Mouse (Mus musculus) hindbrain, postnatal 0 days (tissue): ENCODE measurements at regions not wholly inside any gene's neighbourhood (a gene's known extent, or its start where the extent isn't known, plus 50 kb on each side); places are given as distances from the start of the nearest gene placed in this dataset.

Experiments
- ATAC-seq: fragments of 200-750 bp; cut with Nextera tagmentation; 2 replicates; pipeline ENCODE4 v1.8.0; 2017; ENCODE audit warnings: mild to moderate bottlenecking, moderate TSS enrichment, moderate library complexity
- DNase-seq: peaks from one replicate; pipeline ENCODE4 v3.0.0-alpha.2; 2015; ENCODE audit warnings: low spot score
- H3K27ac ChIP-seq: fragments of 300-500 bp; sonication (generic); 2 replicates; pipeline ENCODE4 v1.5.1; 2014; ENCODE audit warnings: mild to moderate bottlenecking
- H3K27me3 ChIP-seq: fragments of 300-500 bp; sonication (generic); 2 replicates; pipeline ENCODE4 v1.6.1; 2014; ENCODE audit warnings: low read length, mixed read lengths; ENCODE audit not compliant: insufficient read depth
- H3K36me3 ChIP-seq: fragments of 300-500 bp; sonication (generic); 2 replicates; pipeline ENCODE4 v1.6.1; 2014; ENCODE audit warnings: low read length, mixed read lengths; ENCODE audit not compliant: insufficient read depth
- H3K4me1 ChIP-seq: fragments of 300-500 bp; sonication (generic); 2 replicates; pipeline ENCODE4 v1.6.1; 2014; ENCODE audit warnings: antibody characterized with exemption, low read length, mixed read lengths; ENCODE audit not compliant: insufficient read depth
- H3K4me2 ChIP-seq: fragments of 300-500 bp; sonication (generic); 2 replicates; pipeline ENCODE4 v1.6.1; 2014; ENCODE audit warnings: low read depth, mild to moderate bottlenecking, low read length, moderate library complexity, mixed read lengths
- H3K4me3 ChIP-seq: fragments of 300-500 bp; sonication (generic); 2 replicates; pipeline ENCODE4 v1.5.1; 2014; ENCODE audit warnings: low read length
- H3K9ac ChIP-seq: fragments of 300-500 bp; sonication (generic); replicated peaks from 2 replicates; pipeline ENCODE4 v1.6.1; 2014; ENCODE audit warnings: mild to moderate bottlenecking, low read length, moderate library complexity, mixed read lengths
- H3K9me3 ChIP-seq: fragments of 300-500 bp; sonication (generic); 2 replicates; pipeline ENCODE4 v1.6.1; 2016; ENCODE audit warnings: low read length, mixed read lengths
- CTCF ChIP-seq: IDR thresholded peaks from 2 replicates; pipeline ENCODE4 v1.5.1; 2016; ENCODE audit warnings: antibody characterized with exemption, control low read depth, low read depth
- WGBS: fragments of 180-500 bp; shearing (Covaris S2); extraction: QIAGEN DNeasy Blood & Tissue Kit; methylation state at CpG from one replicate; pipeline ENCODE4 v1.1.7; 2014; 5-methylcytosine and 5-hydroxymethylcytosine counted together

DNA sequence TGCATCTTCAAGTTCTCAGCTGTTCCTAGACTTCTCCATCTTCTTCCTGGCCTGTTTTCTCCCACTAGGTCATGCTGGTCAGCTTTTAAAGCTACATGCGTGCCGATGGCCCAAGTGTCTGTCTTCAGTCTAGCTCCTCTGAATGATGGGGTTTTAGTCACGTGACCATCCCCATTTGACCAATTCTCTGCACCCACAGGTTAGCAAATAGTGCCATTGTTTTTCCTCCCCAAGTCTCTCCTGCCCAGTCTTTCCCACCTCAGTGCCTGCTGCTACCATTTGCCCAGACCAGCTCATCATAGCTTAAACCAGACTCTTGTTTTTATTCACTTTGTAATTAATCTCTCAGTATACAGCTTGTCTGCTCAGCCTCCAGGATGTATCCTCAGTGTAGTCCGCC, 62.3 kb downstream of the Zfp706 start:
- H3K9ac ChIP-seq, result no peak overlapping the region
- peak overlapping the region; percentile 41; the same call in 1 of the 2 replicates for H3K27ac ChIP-seq
- ATAC-seq, result no peak

GRCm38 (mm10) chr15:36944556-36945171, 62.9 kb downstream of the Zfp706 start:
- Histone ChIP-seq H3K27ac (0 out of 2 replicates have a peak overlapping the region, but pooled peaks have one; percentile 77), H3K4me1 (peaks cover 23% of the 10 kb centered on the region), H3K9ac (no peak overlapping the region), H3K4me3 (no peak overlapping the region), H3K36me3 (no peaks in the 10 kb centered on the region), H3K4me2 (no peak overlapping the region), H3K9me3 (no peaks in the 10 kb centered on the region), H3K27me3 (no peaks in the 10 kb centered on the region)
- TF ChIP-seq CTCF, result no peak
- 36% methylated on average over 8 of the region's 8 CpGs for WGBS
- ATAC-seq (peak; percentile 74), DNase-seq (peak; percentile 72)

More for the DNA sequence above, 62.3 kb downstream of the Zfp706 start:
- no peaks in the 10 kb centered on the region for H3K36me3 ChIP-seq
- H3K9me3 ChIP-seq, result no peaks in the 10 kb centered on the region
- peaks cover 23% of the 10 kb centered on the region for H3K4me1 ChIP-seq
- 83% methylated on average over 4 of the region's 4 CpGs for WGBS
- no peak overlapping the region for H3K4me3 ChIP-seq
- H3K27me3 ChIP-seq, result no peaks in the 10 kb centered on the region
- DNase-seq, result no peak
- no peak overlapping the region for H3K4me2 ChIP-seq
- TF ChIP-seq CTCF, result no peak

DNA sequence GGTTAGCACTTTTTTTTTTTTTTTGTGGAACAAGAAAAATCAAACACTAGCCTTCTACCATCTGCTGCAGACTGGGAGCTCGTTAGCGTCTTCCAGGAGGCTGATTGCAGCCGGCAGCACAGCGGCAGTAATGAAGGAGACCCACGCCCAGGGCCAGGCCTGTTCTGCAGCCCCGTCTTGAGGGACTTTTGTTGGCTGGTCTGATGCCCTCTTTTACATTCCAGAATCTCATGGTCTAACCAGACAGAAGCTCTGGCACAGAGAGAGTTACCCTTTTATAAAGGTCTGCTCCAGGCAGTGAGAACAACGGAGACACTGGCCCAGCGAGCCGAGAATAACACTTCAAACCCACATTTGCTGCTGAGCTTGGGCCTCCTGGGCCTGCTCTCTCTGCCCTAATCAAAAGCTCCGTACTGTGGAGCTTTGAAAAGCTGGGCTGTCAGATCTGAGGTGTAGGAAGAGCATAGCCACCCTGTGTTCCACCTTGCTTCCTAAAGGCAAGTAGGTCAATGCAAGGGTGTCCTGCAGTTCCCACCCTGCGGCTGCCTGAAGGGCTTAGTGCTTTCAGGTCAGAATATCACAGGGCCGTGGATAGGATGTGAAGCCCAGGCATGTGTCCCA, 64.0 kb downstream of the Zfp706 start:
- Histone ChIP-seq H3K9ac (no peak overlapping the region), H3K9me3 (no peaks in the 10 kb centered on the region), H3K4me3 (no peak overlapping the region), H3K36me3 (no peaks in the 10 kb centered on the region), H3K27ac (peak overlapping the region; percentile 77), H3K4me1 (peaks cover 23% of the 10 kb centered on the region), H3K27me3 (no peaks in the 10 kb centered on the region), H3K4me2 (no peak overlapping the region)
- DNase-seq (peak; percentile 62), ATAC-seq (no peak)
- no peak for TF ChIP-seq CTCF
- 28% methylated on average over 12 of the region's 12 CpGs for WGBS

DNA sequence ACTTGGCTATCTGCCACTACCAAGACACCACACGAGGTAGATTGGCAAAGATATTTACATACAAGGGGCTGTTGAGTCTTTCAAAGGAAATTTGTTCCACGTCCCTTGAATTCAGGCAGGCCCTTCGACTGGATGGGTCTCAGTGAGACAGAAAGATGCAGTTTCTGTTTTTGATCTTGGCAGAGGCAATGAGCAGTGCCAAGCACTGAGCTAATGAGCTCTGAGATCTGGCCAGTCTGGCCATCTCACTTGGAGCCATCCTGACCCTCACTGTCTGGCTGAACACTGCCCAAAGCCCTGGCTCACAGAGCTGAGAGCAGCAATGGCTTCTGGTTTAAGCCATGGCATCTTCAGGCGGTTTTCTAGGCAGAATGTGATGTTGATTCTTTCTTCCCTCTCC, 65.3 kb downstream of the Zfp706 start:
- Histone ChIP-seq H3K4me1 (peaks cover 31% of the 10 kb centered on the region), H3K4me2 (no peak overlapping the region), H3K9me3 (no peaks in the 10 kb centered on the region), H3K27me3 (no peaks in the 10 kb centered on the region), H3K27ac (peak overlapping the region; percentile 45), H3K36me3 (no peaks in the 10 kb centered on the region), H3K9ac (no peak overlapping the region), H3K4me3 (no peak overlapping the region)
- peak; percentile 27 for DNase-seq
- WGBS, result 46% methylated on average over 4 of the region's 4 CpGs
- no peak for TF ChIP-seq CTCF
- ATAC-seq, result no peak

DNA sequence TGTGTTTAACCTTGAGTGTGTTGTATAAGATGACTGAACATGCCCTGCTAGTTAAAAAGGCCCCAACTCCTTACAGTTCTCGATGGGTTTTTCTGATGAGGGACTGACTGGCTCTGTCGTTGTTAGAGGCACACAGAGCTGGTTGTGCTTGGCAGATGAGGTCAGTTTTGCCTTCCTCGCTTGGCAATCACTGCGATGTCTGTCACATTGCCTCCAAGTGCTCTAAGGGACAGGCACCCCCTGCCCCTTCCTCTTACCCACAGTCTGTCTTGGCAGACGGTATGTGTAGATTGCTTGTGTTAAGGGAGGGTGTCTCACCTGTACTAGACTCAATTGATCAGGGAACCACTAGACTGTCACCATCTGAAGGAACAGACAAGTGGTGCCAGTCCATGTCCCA, 65.8 kb downstream of the Zfp706 start:
- Histone ChIP-seq H3K9me3 (no peaks in the 10 kb centered on the region), H3K36me3 (no peaks in the 10 kb centered on the region), H3K4me3 (no peak overlapping the region), H3K27ac (peak overlapping the region; percentile 45; the same call in 1 of the 2 replicates), H3K4me2 (no peak overlapping the region), H3K4me1 (peaks cover 31% of the 10 kb centered on the region), H3K9ac (no peak overlapping the region), H3K27me3 (no peaks in the 10 kb centered on the region)
- no peak for ATAC-seq
- WGBS, result 55% methylated on average over 5 of the region's 5 CpGs
- TF ChIP-seq CTCF, result no peak
- DNase-seq, result no peak

- no peak for TF ChIP-seq CTCF
- WGBS, result 86% methylated on average over 9 of the region's 9 CpGs
- Histone ChIP-seq H3K4me2 (no peak overlapping the region), H3K27me3 (no peaks in the 10 kb centered on the region), H3K9me3 (no peaks in the 10 kb centered on the region), H3K36me3 (no peaks in the 10 kb centered on the region), H3K4me3 (no peak overlapping the region), H3K9ac (no peak overlapping the region), H3K27ac (peak overlapping the region; percentile 96; the same call in 1 of the 2 replicates), H3K4me1 (peaks cover 27% of the 10 kb centered on the region)
- DNase-seq (no peak), ATAC-seq (no peak)
Measured at GRCm38 (mm10) chr15:36939608-36940007, 68.0 kb downstream of the Zfp706 start.

- Histone ChIP-seq H3K36me3 (no peaks in the 10 kb centered on the region), H3K4me1 (peaks cover 22% of the 10 kb centered on the region), H3K4me3 (peak overlapping the region; percentile 49), H3K9ac (peak overlapping the region; percentile 71), H3K27me3 (no peaks in the 10 kb centered on the region), H3K27ac (peak overlapping the region; percentile 96), H3K9me3 (no peaks in the 10 kb centered on the region), H3K4me2 (peak overlapping the region; percentile 81)
- 23% methylated on average over 9 of the region's 9 CpGs for WGBS
- ATAC-seq (peak; percentile 6), DNase-seq (no peak)
- TF ChIP-seq CTCF, result no peak
Measured at GRCm38 (mm10) chr15:36939153-36939552, 68.4 kb downstream of the Zfp706 start.
